Mouse (Mus musculus) liver, embryonic 13.5 days (tissue): ENCODE measurements around the gene Nhsl1. TPM values are rescaled to one million over a fixed set of nuclear protein-coding genes. Genes with fewer than 3 reads are reported as not detected.

Experiments
- ATAC-seq: fragments of 200-750 bp; cut with Nextera tagmentation; 2 replicates; pipeline ENCODE4 v1.8.0; 2017; ENCODE audit warnings: low read depth, mild to moderate bottlenecking, moderate number of reproducible peaks, moderate library complexity
- DNase-seq: peaks from one replicate; pipeline ENCODE4 v3.0.0; 2022
- H3K27ac ChIP-seq: fragments of 300-500 bp; sonication (generic); 2 replicates; pipeline ENCODE4 v1.5.1; 2015; ENCODE audit warnings: moderate library complexity, mild to moderate bottlenecking, inconsistent platforms
- H3K27me3 ChIP-seq: fragments of 300-500 bp; sonication (generic); 2 replicates; pipeline ENCODE4 v1.6.1; 2015; ENCODE audit warnings: mild to moderate bottlenecking, inconsistent platforms
- H3K36me3 ChIP-seq: fragments of 300-500 bp; sonication (generic); 2 replicates; pipeline ENCODE4 v1.6.1; 2015; ENCODE audit warnings: mild to moderate bottlenecking, inconsistent platforms
- H3K4me1 ChIP-seq: fragments of 300-500 bp; sonication (generic); replicated peaks from 2 replicates; pipeline ENCODE4 v1.6.1; 2015; ENCODE audit warnings: inconsistent platforms
- H3K4me2 ChIP-seq: fragments of 300-500 bp; sonication (generic); 2 replicates; pipeline ENCODE4 v1.6.1; 2015; ENCODE audit warnings: inconsistent platforms, mild to moderate bottlenecking, moderate library complexity
- H3K4me3 ChIP-seq: fragments of 300-500 bp; sonication (generic); replicated peaks from 2 replicates; pipeline ENCODE4 v1.5.1; 2015; ENCODE audit warnings: mild to moderate bottlenecking, inconsistent platforms
- H3K9ac ChIP-seq: fragments of 300-500 bp; sonication (generic); 2 replicates; pipeline ENCODE4 v1.6.1; 2015; ENCODE audit warnings: mild to moderate bottlenecking, inconsistent platforms
- H3K9me3 ChIP-seq: fragments of 300-500 bp; sonication (generic); replicated peaks from 2 replicates; pipeline ENCODE4 v1.6.1; 2016; ENCODE audit warnings: inconsistent platforms
- WGBS: fragments of 180-500 bp; shearing (Covaris S2); methylation state at CpG from one replicate; pipeline ENCODE4 v1.1.7; 2015; ENCODE audit not compliant: insufficient replicate concordance; 5-methylcytosine and 5-hydroxymethylcytosine counted together
- polyA plus RNA-seq: library from polyadenylated mRNA; unstranded; fragments of >200 nt; fragmentation: Nextera tagmentation; extraction: Ambion mirVana; gene quantifications from 2 replicates; pipeline ENCODE4 v1.2.1, GENCODE M21; 2015

The Nhsl1 gene
- polyA plus RNA-seq, 1 experiment from 2014 or later, result 0.50 TPM

DNA sequence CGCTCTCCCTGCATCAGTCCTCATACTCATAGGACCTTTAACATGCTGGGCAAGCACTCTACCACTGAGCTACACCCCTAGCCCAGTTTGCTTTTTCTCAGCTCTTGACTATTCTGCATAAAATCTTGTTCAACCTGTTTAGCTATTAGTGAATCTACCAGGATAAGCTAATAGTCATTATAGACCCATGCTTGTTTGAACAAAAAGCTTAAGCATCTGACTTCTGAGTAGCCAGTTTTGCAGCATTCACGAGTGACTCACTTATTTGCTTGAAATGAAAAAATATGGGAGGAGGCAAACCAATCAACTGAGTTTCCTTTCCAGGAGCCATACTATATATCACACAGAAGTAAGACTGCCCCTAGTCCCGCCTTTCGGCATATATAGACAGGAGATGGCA is 32.0 kb downstream of the Nhsl1 start:
- Histone ChIP-seq H3K9ac (no peak overlapping the region), H3K4me2 (no peak overlapping the region), H3K27me3 (no peaks in the 10 kb centered on the region), H3K27ac (no peak overlapping the region), H3K9me3 (no peaks in the 10 kb centered on the region), H3K4me1 (no peaks in the 10 kb centered on the region), H3K4me3 (no peak overlapping the region), H3K36me3 (no peaks in the 10 kb centered on the region)
- WGBS, result 66% methylated on average over 4 of the region's 4 CpGs
- DNase-seq (no peak), ATAC-seq (no peak)

DNA sequence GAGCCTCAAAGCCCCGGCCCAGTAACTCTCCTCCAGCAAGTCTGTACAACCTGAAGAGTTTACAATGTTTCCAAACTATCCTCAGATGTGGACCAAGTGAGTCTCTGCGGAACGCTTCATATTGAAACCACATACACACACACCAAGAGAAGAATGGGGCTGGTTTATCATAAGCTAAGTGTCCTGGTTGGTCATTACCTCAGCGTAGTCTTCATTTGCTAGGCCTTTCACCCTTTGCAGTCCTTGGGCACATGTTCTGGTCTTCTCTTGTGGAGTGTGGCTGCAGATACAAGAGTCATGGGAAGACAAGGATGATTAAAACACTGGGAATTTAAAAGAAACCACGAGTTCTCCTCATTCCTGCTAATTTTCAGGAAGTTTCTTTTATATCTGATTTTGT is 34.2 kb downstream of the Nhsl1 start:
- ATAC-seq (no peak), DNase-seq (no peak)
- Histone ChIP-seq H3K4me3 (no peak overlapping the region), H3K36me3 (no peaks in the 10 kb centered on the region), H3K9ac (no peak overlapping the region), H3K27me3 (no peaks in the 10 kb centered on the region), H3K4me2 (no peak overlapping the region), H3K27ac (no peak overlapping the region), H3K9me3 (no peaks in the 10 kb centered on the region), H3K4me1 (no peaks in the 10 kb centered on the region)
- 72% methylated on average over 5 of the region's 5 CpGs for WGBS

DNA sequence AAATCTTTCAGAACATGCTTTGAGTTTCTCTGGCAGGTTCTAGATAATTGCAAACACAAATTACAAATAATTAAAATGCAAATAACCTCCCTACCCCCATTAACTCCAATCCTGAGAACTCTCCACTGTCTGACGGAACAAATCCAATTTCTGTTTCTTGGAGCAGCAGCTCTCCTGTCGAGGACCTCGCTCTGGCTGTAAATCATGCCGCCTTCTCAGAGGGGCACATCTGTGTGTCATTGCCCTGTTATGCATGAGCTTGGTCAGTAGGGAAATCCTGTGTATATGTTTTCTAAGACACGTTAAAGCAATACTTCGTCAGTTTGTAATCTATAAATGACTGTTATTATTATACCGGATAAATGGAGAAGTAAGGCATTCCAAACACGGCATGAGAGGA is 35.3 kb downstream of the Nhsl1 start:
- 70% methylated on average over 8 of the region's 8 CpGs for WGBS
- Histone ChIP-seq H3K4me2 (no peak overlapping the region), H3K27me3 (no peaks in the 10 kb centered on the region), H3K4me3 (no peak overlapping the region), H3K27ac (no peak overlapping the region), H3K9me3 (no peaks in the 10 kb centered on the region), H3K4me1 (no peaks in the 10 kb centered on the region), H3K9ac (no peak overlapping the region), H3K36me3 (no peaks in the 10 kb centered on the region)
- ATAC-seq (no peak), DNase-seq (no peak)

DNA sequence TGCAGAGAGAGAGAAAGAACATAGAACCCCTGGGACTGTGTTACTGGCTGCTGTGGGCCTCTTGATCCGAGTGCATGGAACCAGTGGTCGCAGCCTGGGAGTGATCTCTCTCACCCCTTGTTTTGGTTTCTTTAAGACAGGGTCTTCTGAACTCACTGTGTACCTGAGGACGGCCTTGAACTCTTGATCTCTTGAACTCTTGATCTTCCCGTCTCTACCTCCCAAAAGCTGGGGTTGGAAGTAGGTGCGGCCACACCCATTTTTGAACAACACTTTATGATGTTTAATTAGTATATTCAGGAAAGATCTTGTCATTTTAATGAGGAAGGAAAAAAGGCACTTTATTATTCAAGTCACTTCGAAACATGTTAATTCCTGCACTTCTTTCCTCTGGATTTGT is 37.7 kb downstream of the Nhsl1 start:
- no peak for DNase-seq
- no peaks in the 10 kb centered on the region for H3K9me3 ChIP-seq
- no peak overlapping the region for H3K27ac ChIP-seq
- ATAC-seq, result no peak
- no peaks in the 10 kb centered on the region for H3K27me3 ChIP-seq
- no peak overlapping the region for H3K4me2 ChIP-seq
- H3K9ac ChIP-seq, result no peak overlapping the region
- H3K4me1 ChIP-seq, result no peaks in the 10 kb centered on the region
- no peaks in the 10 kb centered on the region for H3K36me3 ChIP-seq
- H3K4me3 ChIP-seq, result no peak overlapping the region
- WGBS, result 73% methylated on average over 6 of the region's 6 CpGs

DNA sequence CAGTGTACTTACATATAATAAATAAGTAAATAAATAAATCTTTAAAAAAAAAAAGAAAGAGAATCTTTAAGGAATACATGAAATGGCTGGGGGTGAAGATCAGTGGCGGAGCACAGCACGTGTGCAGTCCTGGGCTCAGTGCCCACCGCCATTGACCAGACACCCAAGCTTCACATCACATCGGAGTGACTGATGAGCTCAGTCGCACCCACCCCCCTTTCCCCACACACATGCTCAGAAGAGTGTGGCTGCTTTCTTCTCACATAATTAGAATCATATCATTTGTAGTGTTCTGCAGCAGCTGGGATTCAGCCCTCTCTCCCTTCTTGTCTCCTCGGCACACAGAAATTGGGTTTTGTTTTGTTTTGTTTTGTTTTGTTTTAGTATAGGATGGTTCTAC is 38.4 kb downstream of the Nhsl1 start:
- ATAC-seq, result no peak
- H3K9me3 ChIP-seq, result no peaks in the 10 kb centered on the region
- H3K27me3 ChIP-seq, result no peaks in the 10 kb centered on the region
- H3K4me2 ChIP-seq, result no peak overlapping the region
- no peaks in the 10 kb centered on the region for H3K4me1 ChIP-seq
- H3K4me3 ChIP-seq, result no peak overlapping the region
- no peak overlapping the region for H3K9ac ChIP-seq
- no peak overlapping the region for H3K27ac ChIP-seq
- WGBS, result 76% methylated on average over 6 of the region's 6 CpGs
- no peak for DNase-seq
- H3K36me3 ChIP-seq, result no peaks in the 10 kb centered on the region

DNA sequence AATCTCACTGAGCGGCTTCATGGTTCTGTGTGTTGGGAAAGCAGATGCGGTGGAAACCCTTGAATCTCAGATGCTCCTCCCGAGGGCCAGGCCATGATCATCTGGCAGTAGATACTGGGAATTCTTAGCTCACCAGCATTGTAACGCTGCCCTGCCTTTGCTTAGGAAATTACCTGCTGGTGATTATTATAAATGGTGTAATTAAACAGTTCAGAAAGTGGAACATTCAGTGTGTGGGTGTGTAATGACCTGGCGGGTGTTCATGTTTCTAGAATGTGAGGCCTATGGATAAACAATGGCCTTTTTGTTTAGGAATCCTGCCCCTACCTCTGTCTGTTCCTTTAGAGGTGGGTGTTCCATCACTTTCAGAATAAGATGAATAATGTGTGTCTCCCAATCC is 39.7 kb downstream of the Nhsl1 start:
- no peaks in the 10 kb centered on the region for H3K4me1 ChIP-seq
- ATAC-seq (no peak), DNase-seq (no peak)
- no peak overlapping the region for H3K4me2 ChIP-seq
- no peaks in the 10 kb centered on the region for H3K36me3 ChIP-seq
- no peak overlapping the region for H3K4me3 ChIP-seq
- no peak overlapping the region for H3K9ac ChIP-seq
- WGBS, result 78% methylated on average over 5 of the region's 5 CpGs
- H3K27me3 ChIP-seq, result no peaks in the 10 kb centered on the region
- H3K9me3 ChIP-seq, result no peaks in the 10 kb centered on the region
- H3K27ac ChIP-seq, result no peak overlapping the region

DNA sequence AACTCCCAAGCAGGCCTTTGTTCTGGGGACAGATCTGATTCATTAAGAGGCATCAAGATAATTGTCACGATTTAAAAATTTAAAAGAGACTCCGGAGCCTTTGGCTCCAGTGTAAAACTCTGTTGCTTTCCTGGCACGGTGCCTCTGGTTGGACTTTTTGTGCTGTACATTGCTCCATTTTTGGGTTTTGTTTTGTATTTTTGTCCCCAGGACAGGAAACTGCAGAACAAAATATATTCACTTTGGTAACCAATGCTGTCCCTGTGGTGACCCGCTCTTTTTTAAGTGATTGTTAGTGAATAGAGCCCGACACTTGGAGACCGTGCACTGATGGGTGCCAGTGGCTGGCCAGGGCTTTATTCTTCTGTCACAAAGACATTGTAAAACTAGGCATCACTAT is 41.4 kb downstream of the Nhsl1 start:
- Histone ChIP-seq H3K4me2 (no peak overlapping the region), H3K9ac (no peak overlapping the region), H3K4me3 (no peak overlapping the region), H3K4me1 (no peaks in the 10 kb centered on the region), H3K27ac (no peak overlapping the region), H3K27me3 (no peaks in the 10 kb centered on the region), H3K36me3 (no peaks in the 10 kb centered on the region), H3K9me3 (no peaks in the 10 kb centered on the region)
- DNase-seq (no peak), ATAC-seq (no peak)
- WGBS, result 83% methylated on average over 6 of the region's 6 CpGs

DNA sequence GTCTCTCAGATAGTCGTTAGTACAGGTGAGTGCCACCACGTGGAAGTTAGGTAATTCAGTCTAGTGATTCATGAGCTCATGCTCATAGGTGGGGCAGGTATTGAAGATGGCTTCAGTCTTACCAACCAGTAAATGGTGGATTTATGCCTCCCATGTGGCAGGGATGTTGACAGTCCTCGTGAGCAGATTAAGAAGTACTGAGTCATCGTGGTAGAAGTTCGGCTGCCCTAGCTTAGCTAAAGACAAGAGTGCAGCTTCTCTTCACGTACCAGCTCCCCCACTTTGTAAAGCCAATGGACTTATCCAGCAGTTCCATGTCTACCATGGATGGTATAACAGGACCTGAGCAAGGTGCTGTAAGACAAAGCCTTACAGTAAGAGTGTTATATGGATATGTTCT is 46.6 kb downstream of the Nhsl1 start:
- Histone ChIP-seq H3K27ac (no peak overlapping the region), H3K9ac (no peak overlapping the region), H3K36me3 (no peaks in the 10 kb centered on the region), H3K4me2 (no peak overlapping the region), H3K4me1 (peaks cover 3% of the 10 kb centered on the region; the same call in 1 of the 2 replicates), H3K27me3 (no peaks in the 10 kb centered on the region), H3K4me3 (no peak overlapping the region), H3K9me3 (no peaks in the 10 kb centered on the region)
- ATAC-seq (no peak), DNase-seq (no peak)
- WGBS, result 34% methylated on average over 6 of the region's 6 CpGs

DNA sequence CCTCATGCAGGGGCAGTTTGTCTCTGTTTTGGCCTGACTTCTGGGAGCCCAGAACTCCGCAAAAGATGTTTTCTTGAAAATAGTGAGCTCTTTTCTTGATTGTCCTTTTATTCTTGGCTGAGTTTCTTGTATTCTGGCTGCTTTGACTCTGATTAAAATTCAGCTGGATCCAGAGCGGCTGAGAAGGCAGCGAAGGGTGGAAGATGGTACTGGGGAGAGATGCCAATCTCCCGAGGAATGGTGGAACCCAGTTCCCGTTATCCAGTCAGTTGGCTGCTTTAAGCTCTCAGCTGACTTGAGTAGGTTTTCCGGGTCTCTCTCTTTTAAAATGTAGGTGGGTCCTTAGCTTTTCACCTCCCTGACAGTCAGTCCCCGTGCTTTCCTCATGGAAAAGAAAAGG is 47.9 kb downstream of the Nhsl1 start:
- 64% methylated on average over 7 of the region's 7 CpGs for WGBS
- no peak overlapping the region; the same call in 1 of the 2 replicates for H3K27ac ChIP-seq
- H3K4me2 ChIP-seq, result no peak overlapping the region
- no peak overlapping the region for H3K4me3 ChIP-seq
- H3K36me3 ChIP-seq, result no peaks in the 10 kb centered on the region
- no peaks in the 10 kb centered on the region for H3K27me3 ChIP-seq
- H3K9ac ChIP-seq, result no peak overlapping the region
- peaks cover 3% of the 10 kb centered on the region; the same call in 1 of the 2 replicates for H3K4me1 ChIP-seq
- ATAC-seq (no peak), DNase-seq (no peak)
- no peaks in the 10 kb centered on the region for H3K9me3 ChIP-seq

DNA sequence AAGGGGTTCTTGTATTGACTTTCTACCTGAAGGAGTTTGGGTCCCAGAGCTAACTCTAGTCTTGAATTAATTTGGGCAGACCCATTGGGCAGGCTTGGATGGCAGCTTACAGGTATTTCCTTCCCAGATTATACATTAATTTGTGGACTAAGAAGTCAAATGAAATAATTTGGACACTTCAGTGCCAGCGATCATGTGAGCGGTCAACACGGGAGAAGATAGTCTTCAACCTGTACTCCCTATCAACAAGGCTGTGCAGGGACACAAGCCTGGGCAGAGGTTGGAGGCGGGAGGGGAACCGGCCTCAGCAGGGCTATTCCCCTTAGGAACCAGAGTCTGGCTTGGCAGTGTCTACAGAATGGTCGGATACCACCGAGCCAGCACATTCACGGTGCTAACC is 49.3 kb downstream of the Nhsl1 start:
- Histone ChIP-seq H3K27me3 (no peaks in the 10 kb centered on the region), H3K27ac (no peak overlapping the region), H3K4me3 (no peak overlapping the region), H3K4me1 (peaks cover 6% of the 10 kb centered on the region), H3K9me3 (no peaks in the 10 kb centered on the region), H3K4me2 (no peak overlapping the region), H3K9ac (no peak overlapping the region), H3K36me3 (no peaks in the 10 kb centered on the region)
- ATAC-seq (no peak), DNase-seq (no peak)
- 76% methylated on average over 8 of the region's 8 CpGs for WGBS

DNA sequence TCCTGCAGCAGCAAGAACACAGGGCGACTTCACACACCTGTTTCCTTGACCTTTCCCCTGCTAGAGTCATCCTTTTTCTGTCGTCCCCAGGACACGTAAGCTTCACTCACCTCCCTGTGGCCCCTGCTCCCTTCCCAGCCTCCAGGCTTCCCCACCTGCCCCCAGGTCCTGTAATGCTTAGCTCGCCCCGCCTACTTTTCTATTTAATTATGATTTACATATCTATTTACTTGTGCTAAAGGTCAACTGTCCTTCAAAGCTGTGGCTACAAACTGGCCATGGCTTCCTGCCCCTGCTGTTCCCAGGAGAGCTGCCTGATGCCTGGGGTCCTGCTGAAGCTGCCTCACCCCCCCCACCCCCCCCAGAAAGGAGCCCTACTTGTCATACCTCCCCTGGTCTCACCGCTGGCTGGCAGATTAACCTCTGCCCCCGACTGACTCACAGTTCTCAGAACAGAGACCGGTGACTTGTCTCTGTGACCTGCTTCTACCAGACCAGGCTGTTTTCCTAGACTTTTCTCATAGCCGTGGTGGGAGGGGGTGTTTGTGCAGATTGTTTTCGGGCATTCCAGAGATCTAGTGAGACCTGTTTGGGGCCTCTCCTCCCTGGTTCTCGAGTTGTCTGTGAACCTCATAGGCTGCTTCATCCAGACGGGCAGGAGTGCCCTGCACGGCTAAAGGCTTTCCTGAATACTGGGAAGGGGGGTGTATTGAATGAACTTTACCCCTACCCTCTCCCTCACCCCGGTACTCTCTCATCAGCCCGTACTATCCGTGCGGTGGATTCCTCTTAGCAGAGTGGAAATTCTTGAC is 51.9 kb downstream of the Nhsl1 start:
- DNase-seq, result no peak
- H3K9me3 ChIP-seq, result no peaks in the 10 kb centered on the region
- WGBS, result 48% methylated on average over 17 of the region's 17 CpGs
- no peak overlapping the region for H3K9ac ChIP-seq
- peaks cover 6% of the 10 kb centered on the region for H3K4me1 ChIP-seq
- H3K4me2 ChIP-seq, result peak overlapping the region; percentile 34; the same call in 1 of the 2 replicates
- no peaks in the 10 kb centered on the region for H3K27me3 ChIP-seq
- peak; percentile 71 for ATAC-seq
- no peak overlapping the region for H3K4me3 ChIP-seq
- H3K27ac ChIP-seq, result peak overlapping the region; percentile 70
- H3K36me3 ChIP-seq, result no peaks in the 10 kb centered on the region

DNA sequence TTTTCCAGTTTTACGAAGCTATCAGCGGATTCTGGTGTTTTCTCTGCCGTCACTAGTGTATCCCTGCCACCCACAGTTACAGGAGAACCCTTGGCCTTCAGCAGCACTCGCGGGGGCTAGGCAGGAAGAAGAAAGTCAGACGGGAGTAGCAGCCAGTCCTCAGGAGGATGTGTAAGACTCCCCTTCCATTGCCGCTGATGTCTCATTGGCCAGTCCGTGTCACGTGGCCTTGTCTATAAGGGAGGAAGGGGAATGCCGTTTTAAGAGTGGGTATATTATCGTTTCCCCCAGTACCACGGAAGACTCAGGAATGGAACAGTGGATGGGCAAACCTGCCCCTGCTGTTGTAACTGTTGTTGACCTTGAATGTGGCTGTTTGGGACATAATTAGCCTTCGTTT is 53.1 kb downstream of the Nhsl1 start:
- DNase-seq, result no peak
- Histone ChIP-seq H3K9me3 (no peaks in the 10 kb centered on the region), H3K4me1 (peaks cover 3% of the 10 kb centered on the region), H3K36me3 (no peaks in the 10 kb centered on the region), H3K4me2 (peak overlapping the region; percentile 34), H3K9ac (no peak overlapping the region), H3K27me3 (no peaks in the 10 kb centered on the region), H3K4me3 (no peak overlapping the region), H3K27ac (peak overlapping the region; percentile 70; the same call in 1 of the 2 replicates)
- 50% methylated on average over 13 of the region's 13 CpGs for WGBS
- ATAC-seq, result no peak
